Mouse (Mus musculus) CH12.LX (cell line): ENCODE results near the gene Hnrnpa1.

Source experiments
- CTCF ChIP-seq, 2 experiments: IDR thresholded peaks in 1 of 2; conservative IDR thresholded peaks in 1 of 2; 2 replicates each; pipeline ENCODE4 v1.5.1; 2011 to 2012; ENCODE audit warnings: low read depth in 2 of 2, low read length in 2 of 2, improper control_type of control experiment in 1 of 2, inconsistent platforms in 1 of 2, mild to moderate bottlenecking in 1 of 2, moderate library complexity in 1 of 2
- E2F4 ChIP-seq: IDR thresholded peaks from 2 replicates; pipeline ENCODE4 v1.6.1; 2011; ENCODE audit warnings: low read depth, low read length, improper control_type of control experiment; ENCODE audit not compliant: insufficient replicate concordance
- EP300 ChIP-seq: IDR thresholded peaks from 2 replicates; pipeline ENCODE4 v1.6.1; 2011; ENCODE audit warnings: low read length, improper control_type of control experiment
- GABPA ChIP-seq: IDR thresholded peaks from 2 replicates; pipeline ENCODE4 v1.6.1; 2012; ENCODE audit warnings: low read depth, low read length, improper control_type of control experiment, inconsistent platforms; ENCODE audit not compliant: insufficient replicate concordance
- MAX ChIP-seq: IDR thresholded peaks from 2 replicates; pipeline ENCODE4 v1.6.1; 2011; ENCODE audit warnings: low read length, improper control_type of control experiment
- POLR2AphosphoS2 ChIP-seq: IDR thresholded peaks from 2 replicates; pipeline ENCODE4 v1.6.1; 2011; ENCODE audit warnings: low read depth, low read length, improper control_type of control experiment
- ZKSCAN1 ChIP-seq: IDR thresholded peaks from 2 replicates; pipeline ENCODE4 v1.6.1; 2012; ENCODE audit warnings: low read depth, inconsistent platforms, low read length, improper control_type of control experiment, borderline replicate concordance

DNA sequence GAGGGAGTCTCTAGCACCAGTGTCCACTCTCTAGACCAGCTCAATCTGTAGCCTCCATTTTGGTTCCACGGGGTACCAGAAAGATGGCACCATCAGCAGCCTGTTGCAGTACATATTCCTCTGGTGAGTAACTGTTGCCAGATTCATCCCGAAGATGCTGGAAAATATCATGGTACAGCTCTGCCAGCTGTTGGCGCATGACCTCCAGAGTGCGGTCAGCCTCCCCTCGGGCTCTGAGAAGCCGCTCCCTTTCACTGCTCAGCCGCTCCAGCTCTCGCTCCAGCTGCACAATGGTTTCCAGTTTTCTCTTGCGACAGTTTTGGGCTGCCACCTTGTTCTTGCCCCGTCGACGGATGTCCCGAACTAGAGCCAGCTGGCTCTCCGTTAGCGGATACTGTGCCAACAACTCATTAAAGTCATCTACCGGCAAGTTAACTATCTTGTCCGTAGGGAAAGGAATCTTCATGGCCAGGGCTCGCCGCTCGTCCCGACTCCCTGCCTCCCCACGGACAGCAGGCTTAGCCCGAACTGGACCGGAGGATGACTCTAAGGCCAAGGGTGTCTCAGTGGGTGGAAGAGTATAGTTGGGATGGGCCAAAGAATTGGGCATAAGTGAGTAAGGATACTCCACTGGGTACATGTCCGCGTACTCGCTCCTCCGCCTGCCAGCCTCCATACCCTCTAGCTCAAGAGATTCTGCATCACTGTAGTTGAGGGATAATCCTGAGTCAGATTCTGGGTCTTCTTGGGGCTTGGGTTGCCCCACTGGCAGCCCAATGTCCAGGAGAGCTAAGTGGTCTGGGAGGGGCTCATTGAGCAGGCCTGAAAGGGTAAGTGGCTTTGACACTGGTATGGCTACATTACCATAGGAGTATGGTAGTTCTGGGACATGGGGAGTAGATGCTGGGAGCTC is 8.4 kb downstream of the Hnrnpa1 start:
- TF ChIP-seq E2F4 (no peak), MAX (no peak), EP300 (no peak), POLR2AphosphoS2 (peak; percentile 24), ZKSCAN1 (no peak), CTCF (conservative IDR thresholded peaks at IDR 0.05 in 1 of 2, IDR thresholded peaks at IDR 0.05 in 1 of 2; ENCODE audit: low read depth in 2 of 2, low read length in 2 of 2) (no peak), GABPA (no peak)
